Mouse (Mus musculus) midbrain, embryonic 12.5 days (tissue): ENCODE results near the gene Hnrnpul2. TPM values are rescaled to one million over a fixed set of nuclear protein-coding genes. Genes with fewer than 3 reads are reported as not detected.

Source experiments
- polyA plus RNA-seq: library from polyadenylated mRNA; unstranded; fragments of >200 nt; fragmentation: Nextera tagmentation; extraction: Ambion mirVana; gene quantifications from 2 replicates; pipeline ENCODE4 v1.2.1, GENCODE M21; 2016

Gene Hnrnpul2
- polyA plus RNA-seq, 1 experiment from 2014 or later, result 6.4 TPM

Other genes with a start within 250 kb of the Hnrnpul2 start
- gene Slc22a8, start 228.8 kb upstream of the Hnrnpul2 start, polyA plus RNA-seq, result 0.77 and 0.89 TPM in 2 replicates
- gene Slc22a6, start 202.0 kb upstream of the Hnrnpul2 start, polyA plus RNA-seq, result 3.6 and 4.2 TPM in 2 replicates
- 0.50 and 0.59 TPM in 2 replicates for gene Chrm1, start 156.2 kb upstream of the Hnrnpul2 start, polyA plus RNA-seq
- 138 and 150 TPM in 2 replicates for gene Slc3a2, start 96.6 kb upstream of the Hnrnpul2 start, polyA plus RNA-seq
- gene Wdr74, start 84.2 kb upstream of the Hnrnpul2 start, polyA plus RNA-seq, result 78.5 and 80.7 TPM in 2 replicates
- gene 1700092M07Rik, start 79.3 kb upstream of the Hnrnpul2 start, polyA plus RNA-seq, result 3.3 and 4.5 TPM in 2 replicates
- 121 and 127 TPM in 2 replicates for gene Stx5a, start 78.6 kb upstream of the Hnrnpul2 start, polyA plus RNA-seq
- 210 and 224 TPM in 2 replicates for gene Nxf1, start 62.9 kb upstream of the Hnrnpul2 start, polyA plus RNA-seq
- 211 and 214 TPM in 2 replicates for gene Tmem223, start 49.0 kb upstream of the Hnrnpul2 start, polyA plus RNA-seq
- gene Tmem179b, start 45.5 kb upstream of the Hnrnpul2 start, polyA plus RNA-seq, result 40.4 TPM in 2 replicates
- 34.5 and 35.5 TPM in 2 replicates for gene Taf6l, start 33.6 kb upstream of the Hnrnpul2 start, polyA plus RNA-seq
- gene Polr2g, start 21.4 kb upstream of the Hnrnpul2 start, polyA plus RNA-seq, result 154 and 160 TPM in 2 replicates
- 8.3 and 8.8 TPM in 2 replicates for gene Zbtb3, start 17.5 kb upstream of the Hnrnpul2 start, polyA plus RNA-seq
- 65.7 and 69.9 TPM in 2 replicates for gene Ttc9c, start 677 bp upstream of the Hnrnpul2 start, polyA plus RNA-seq
- gene AC129217.1, start 9.8 kb downstream of the Hnrnpul2 start, polyA plus RNA-seq, result not detected in 2 replicates
- gene Bscl2, start 17.5 kb downstream of the Hnrnpul2 start, polyA plus RNA-seq, result 68.0 and 68.7 TPM in 2 replicates
- gene Gng3, start 19.2 kb downstream of the Hnrnpul2 start, polyA plus RNA-seq, result 174 and 180 TPM in 2 replicates
- 0.55 and 0.62 TPM in 2 replicates for gene Lrrn4cl, start 30.8 kb downstream of the Hnrnpul2 start, polyA plus RNA-seq
- gene Ubxn1, start 51.5 kb downstream of the Hnrnpul2 start, polyA plus RNA-seq, result 172 and 175 TPM in 2 replicates
- gene Uqcc3, start 60.9 kb downstream of the Hnrnpul2 start, polyA plus RNA-seq, result 59.6 and 63.5 TPM in 2 replicates
- gene Lbhd1, start 63.7 kb downstream of the Hnrnpul2 start, polyA plus RNA-seq, result 92.7 and 97.2 TPM in 2 replicates
- gene Gm49403, start 63.9 kb downstream of the Hnrnpul2 start, polyA plus RNA-seq, result not detected in 2 replicates
- gene 1810009A15Rik, start 68.8 kb downstream of the Hnrnpul2 start, polyA plus RNA-seq, result 81.0 and 87.1 TPM in 2 replicates
- not detected in 2 replicates for gene Gm49416, start 68.9 kb downstream of the Hnrnpul2 start, polyA plus RNA-seq
- 46.2 and 46.6 TPM in 2 replicates for gene Ints5, start 73.0 kb downstream of the Hnrnpul2 start, polyA plus RNA-seq
- gene Ganab, start 78.1 kb downstream of the Hnrnpul2 start, polyA plus RNA-seq, result 111 and 115 TPM in 2 replicates
- 71.9 and 72.5 TPM in 2 replicates for gene B3gat3, start 100.4 kb downstream of the Hnrnpul2 start, polyA plus RNA-seq
- 2.1 and 2.2 TPM in 2 replicates for gene Rom1, start 109.3 kb downstream of the Hnrnpul2 start, polyA plus RNA-seq
- 14.9 and 15.8 TPM in 2 replicates for gene Eml3, start 109.5 kb downstream of the Hnrnpul2 start, polyA plus RNA-seq
- gene Mta2, start 121.9 kb downstream of the Hnrnpul2 start, polyA plus RNA-seq, result 189 and 192 TPM in 2 replicates
- 34.0 and 34.2 TPM in 2 replicates for gene Tut1, start 133.8 kb downstream of the Hnrnpul2 start, polyA plus RNA-seq
- 338 and 351 TPM in 2 replicates for gene Eef1g, start 147.0 kb downstream of the Hnrnpul2 start, polyA plus RNA-seq
- 7.6 and 12.2 TPM in 2 replicates for gene Ahnak, start 169.3 kb downstream of the Hnrnpul2 start, polyA plus RNA-seq